Mouse (Mus musculus) myocyte (in vitro differentiated cells): Measurements from ENCODE around the gene Hsd3b7.

Experiments
- E2F4 ChIP-seq: IDR thresholded peaks from one replicate; pipeline ENCODE4 v1.6.1; 2011; ENCODE audit warnings: mild to moderate bottlenecking, control low read depth, moderate library complexity; ENCODE audit not compliant: insufficient read depth
- MAX ChIP-seq: IDR thresholded peaks from one replicate; pipeline ENCODE4 v1.6.1; 2011; ENCODE audit warnings: low read depth, mild to moderate bottlenecking, control low read depth
- MYOD1 ChIP-seq, 3 experiments: IDR thresholded peaks; one replicate each; pipeline ENCODE4 v1.6.1; 2011; ENCODE audit warnings: control low read depth in 2 of 3, low read depth in 2 of 3, mild to moderate bottlenecking in 2 of 3, moderate library complexity in 1 of 3; ENCODE audit not compliant: insufficient read length in 2 of 3, control insufficient read depth in 1 of 3
- POLR2A ChIP-seq: IDR thresholded peaks from one replicate; pipeline ENCODE4 v1.6.1; 2011; ENCODE audit warnings: low read depth, mild to moderate bottlenecking, control low read depth, moderate library complexity; ENCODE audit not compliant: insufficient read length
- REST ChIP-seq: IDR thresholded peaks from one replicate; pipeline ENCODE4 v1.6.1; 2011; ENCODE audit warnings: mild to moderate bottlenecking, control low read depth, moderate library complexity; ENCODE audit not compliant: insufficient read depth, insufficient read length
- TCF12 ChIP-seq: IDR thresholded peaks from one replicate; pipeline ENCODE4 v1.6.1; 2011; ENCODE audit warnings: mild to moderate bottlenecking, control low read depth; ENCODE audit not compliant: poor library complexity, insufficient read depth, severe bottlenecking
- USF1 ChIP-seq: IDR thresholded peaks from one replicate; pipeline ENCODE4 v1.6.1; 2011; ENCODE audit warnings: low read depth, mild to moderate bottlenecking, control low read depth, moderate library complexity

DNA sequence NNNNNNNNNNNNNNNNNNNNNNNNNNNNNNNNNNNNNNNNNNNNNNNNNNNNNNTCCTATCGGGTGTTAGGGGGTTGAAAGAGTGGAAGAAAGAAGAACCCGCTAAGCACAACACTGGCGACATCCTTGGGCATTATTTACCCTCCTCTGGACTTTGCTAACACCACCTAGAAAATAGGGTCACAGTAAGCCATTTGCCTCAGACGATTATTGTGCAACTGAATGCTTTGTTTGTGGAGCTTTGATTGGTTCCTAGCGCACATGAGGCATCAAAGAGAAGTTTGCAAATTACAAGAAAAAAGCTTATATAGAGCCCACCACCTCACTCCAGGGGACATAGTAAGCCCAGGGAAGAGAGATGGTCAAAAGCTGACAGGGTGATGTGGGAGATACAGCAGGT, 8.4 kb downstream of the Hsd3b7 start:
- TF ChIP-seq POLR2A, result no peak
- no peak for TF ChIP-seq MYOD1 (IDR thresholded peaks at IDR 0.05; ENCODE audit: control insufficient read depth in 1 of 3, insufficient read length in 2 of 3, low read depth in 2 of 3)
- TF ChIP-seq USF1, result no peak
- TF ChIP-seq E2F4, result no peak
- TF ChIP-seq TCF12, result no peak
- TF ChIP-seq MAX, result no peak
- no peak for TF ChIP-seq REST
